Mouse (Mus musculus) kidney, adult 8-10 months (tissue): ENCODE measurements around the gene Tpst1.
A peak's percentile ranks its signal among the peaks of the same experiment; 100 is the strongest.

Experiments
- DNase-seq, 2 experiments: peaks; one replicate each; pipeline ENCODE4 v3.0.0; 2022

The Tpst1 gene

DNA sequence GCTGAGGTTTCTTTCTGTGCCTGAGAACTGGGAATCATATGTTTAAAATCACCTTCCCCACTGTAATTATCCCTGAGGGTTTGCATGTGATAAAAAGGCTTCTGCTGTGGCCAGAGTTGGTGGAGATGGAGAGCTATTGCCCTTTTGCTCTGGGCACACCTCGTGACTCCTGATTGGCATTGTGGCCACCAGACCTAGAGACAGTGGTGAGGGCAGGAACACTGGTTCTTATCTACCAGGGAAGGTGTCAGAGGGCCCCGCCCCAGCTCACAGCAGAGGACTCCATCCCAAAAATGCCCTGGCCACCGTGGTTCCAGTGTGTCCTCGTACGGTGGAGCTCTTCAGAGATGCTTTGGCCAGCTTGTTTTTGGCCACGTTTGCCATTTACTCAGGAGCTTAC lies 20.2 kb upstream of the Tpst1 start:
- no peak for DNase-seq

DNA sequence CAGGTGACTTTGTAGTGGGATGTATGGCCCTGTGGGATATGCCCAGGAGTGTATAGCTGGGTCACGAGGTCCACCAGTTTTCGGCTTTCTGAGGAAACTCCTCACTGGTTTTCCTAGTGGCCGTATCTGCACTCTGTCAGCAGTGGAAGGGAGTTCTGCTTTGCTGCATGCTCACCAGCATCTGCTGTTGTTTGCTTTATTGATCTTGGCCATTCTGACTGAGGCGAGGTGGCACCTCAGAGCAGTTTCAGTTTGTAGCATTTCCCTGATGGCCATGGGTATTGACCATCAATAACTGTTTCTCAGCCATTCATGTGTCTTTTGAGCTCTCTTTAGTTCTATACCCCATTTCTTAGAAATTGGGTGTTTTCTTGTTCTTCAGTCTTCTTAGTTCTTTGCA lies 17.4 kb upstream of the Tpst1 start:
- no peak for DNase-seq

DNA sequence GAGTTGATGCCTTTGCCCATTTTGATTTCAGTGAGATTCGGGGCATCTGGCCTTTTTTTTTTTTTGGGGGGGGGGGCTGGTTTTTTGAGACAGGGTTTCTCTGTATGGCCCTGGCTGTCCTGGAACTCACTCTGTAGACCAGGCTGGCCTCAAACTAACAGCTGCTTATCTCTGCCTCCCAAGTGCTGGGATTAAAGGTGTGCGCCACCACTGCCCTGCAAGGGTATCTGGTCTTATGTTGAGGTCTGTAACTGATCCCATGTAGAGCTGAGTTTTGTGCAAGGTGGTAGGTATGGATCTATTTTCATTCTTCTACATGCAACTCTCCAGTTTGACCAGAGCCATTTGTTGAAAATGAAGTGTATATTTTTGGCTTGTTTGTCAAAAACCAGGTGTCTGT lies 16.8 kb upstream of the Tpst1 start:
- DNase-seq, result no peak

DNA sequence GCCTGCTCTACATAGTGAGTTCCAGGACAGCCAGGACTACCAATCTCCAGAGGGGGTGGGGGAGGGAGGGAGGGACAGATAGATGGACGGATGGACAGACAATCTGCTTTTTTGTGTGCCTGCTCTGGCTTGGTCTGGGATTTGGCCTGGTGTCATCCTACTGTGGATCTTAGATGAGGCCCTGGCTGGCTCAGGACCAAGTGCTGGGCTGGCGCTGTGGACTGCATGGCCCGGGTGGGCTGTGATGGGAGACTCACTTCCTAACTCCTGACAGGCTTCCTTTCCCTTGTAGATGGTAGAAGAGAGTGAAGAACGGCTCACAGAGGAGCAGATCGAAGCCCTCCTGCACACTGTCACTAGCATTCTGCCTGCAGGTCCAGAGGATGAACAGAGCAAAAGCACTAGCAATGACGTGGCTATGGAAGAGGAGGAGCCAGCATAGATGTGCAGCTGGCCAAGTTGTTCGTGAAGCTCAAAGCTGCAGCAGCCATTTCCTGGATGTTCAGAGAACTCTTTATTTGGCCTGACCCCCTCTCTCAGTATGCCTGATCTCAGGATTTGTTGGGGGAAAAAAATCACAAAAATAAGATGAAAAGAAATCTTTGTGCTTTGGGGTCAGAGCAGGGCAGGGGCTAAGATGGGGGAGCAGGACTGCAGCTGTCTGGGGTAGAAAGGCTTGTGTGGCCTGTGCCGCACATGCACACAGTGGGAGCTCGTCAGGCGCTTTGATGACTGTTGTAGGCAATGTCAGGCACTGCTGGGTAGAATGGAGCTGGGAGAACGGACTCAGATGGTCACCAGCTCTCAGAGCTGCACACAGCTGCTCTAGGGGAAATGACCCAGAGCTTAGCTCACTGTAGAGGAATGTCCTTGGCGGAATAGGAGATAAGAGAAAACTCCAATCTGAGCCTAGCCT lies 13.5 kb upstream of the Tpst1 start:
- no peak for DNase-seq

DNA sequence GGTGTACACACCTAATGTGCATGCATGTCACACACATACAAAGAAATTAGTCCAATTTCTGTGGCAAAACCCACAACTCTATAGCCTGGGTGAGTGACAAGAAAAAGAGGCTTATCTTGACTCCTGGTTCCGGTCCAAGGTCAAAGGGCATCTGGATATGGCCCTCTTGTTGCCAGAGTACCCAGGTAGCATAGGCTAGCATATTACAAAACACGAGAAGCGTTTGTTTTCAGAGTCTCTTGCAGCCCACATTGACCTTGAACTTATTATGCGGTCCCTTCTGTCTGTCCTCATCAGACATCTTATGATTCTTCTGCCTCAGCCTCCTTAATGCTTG lies 12.8 kb upstream of the Tpst1 start:
- no peak for DNase-seq

DNA sequence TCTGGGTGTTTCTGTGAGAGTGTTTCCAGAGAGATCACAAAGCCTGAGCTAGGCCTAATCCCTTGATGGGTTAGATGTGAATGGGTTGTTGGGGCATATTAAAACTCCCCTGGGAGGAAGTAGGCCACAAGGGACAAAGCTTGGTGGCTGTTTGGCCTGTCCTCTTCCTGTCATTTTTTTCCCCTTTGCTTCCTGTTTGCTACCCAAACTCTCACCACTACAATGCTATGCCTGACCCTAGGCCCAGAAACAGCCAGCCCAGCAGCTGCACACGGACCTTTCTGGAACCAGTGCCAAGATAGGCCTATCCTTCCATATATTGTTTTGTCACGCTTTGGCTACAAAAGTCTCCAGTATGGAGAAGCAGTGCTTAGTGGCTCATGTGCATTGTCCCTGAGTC lies 11.0 kb upstream of the Tpst1 start:
- DNase-seq, result peak; percentile 20 to 50

DNA sequence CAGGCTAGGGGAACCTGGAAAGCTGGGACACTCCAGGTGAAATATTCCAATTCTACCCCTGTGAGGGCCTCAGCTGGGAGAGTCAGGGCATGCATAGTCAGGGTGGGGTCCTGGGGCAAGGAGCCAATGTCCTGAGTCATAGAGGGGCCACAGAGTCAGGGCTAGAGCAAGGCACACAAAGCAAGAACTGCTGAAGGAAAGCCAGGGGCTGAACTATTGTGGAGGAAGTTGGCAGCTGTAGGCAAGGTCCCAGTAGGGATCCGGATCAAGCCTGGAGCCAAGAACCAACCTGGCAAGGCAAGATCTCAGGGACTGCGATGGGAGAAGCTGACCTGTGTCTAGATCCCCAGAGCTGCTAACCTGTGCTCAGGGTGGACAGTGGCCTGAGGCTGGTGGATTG lies 9.4 kb upstream of the Tpst1 start:
- DNase-seq, result no peak

DNA sequence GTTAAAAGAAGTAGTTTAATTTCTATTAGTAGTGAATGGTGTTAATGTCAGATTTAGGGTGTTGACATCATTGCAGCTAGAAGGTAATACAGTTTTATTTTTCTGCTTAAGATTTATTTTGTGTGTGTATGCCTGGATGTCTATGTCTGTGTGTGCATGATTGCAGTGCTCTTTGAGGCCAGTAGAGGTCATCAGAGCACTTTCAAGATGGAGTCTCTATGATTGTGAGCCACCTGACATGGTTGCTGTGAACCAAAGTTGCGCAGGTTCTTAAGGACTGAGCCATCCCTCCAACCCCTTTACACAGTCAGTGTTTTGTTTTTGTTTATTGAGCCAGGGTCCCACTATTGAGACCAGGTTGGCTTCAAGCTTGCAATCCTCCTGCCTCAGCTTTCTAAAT lies 7.5 kb upstream of the Tpst1 start:
- DNase-seq, result no peak

DNA sequence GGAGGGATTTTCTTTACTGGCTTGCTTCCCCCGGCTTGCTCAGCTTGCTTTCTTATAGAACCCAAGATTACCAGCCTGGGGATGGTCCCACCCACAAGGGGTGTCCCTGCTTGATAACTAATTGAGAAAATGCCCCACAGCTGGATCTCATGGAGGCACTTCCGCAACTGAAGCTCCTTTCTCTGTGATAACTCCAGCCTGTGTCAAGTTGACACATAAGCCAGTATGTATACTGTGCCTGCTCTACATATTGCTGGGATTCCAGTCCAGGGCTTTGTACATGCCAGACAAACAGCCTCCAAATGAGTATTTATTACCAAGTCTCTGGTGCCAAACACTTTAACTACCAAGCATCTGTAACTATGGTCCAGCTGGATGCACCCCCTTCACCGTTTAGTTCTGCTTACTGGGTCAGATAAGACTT lies 5.3 kb upstream of the Tpst1 start:
- no peak for DNase-seq

DNA sequence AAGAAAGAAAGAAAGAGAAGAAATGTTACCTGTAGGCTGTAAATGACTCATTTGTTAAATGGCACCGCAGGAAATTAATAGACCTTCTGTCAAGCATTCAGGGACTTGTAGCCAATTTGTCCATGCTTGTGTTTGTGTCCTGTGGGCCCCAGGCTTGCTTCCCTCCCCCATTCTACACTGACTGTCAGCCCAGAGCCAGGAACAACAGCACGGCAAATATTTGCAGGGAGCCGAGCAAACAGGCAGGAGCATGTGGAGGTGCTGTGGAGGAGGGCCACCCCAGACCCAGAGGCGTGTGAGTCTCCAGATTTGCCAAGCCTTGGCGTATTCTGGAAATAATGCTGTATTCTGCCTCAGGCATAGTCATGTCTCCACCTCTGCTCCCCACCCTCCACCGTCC lies 1.4 kb downstream of the Tpst1 start:
- DNase-seq, result no peak

DNA sequence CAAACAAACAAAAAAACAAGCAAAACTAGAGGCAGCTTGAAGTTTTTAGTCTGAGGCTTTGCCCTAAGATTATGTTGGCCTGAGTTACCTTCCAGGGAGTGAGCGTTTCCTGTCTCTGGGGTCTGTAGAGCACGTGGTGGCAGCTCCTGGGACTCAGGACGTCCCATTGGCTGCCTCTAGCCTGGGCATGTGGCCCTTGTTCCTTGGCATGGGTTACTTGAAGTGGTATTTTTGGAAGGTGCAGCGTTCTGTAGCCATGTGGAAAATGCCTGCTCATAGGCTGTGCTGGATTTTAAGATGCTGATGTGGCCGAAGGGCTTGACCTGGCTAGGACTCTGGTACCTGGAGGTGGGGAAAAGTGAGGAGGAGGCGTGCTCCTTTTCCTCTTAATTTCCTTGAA lies 3.3 kb downstream of the Tpst1 start:
- no peak for DNase-seq

DNA sequence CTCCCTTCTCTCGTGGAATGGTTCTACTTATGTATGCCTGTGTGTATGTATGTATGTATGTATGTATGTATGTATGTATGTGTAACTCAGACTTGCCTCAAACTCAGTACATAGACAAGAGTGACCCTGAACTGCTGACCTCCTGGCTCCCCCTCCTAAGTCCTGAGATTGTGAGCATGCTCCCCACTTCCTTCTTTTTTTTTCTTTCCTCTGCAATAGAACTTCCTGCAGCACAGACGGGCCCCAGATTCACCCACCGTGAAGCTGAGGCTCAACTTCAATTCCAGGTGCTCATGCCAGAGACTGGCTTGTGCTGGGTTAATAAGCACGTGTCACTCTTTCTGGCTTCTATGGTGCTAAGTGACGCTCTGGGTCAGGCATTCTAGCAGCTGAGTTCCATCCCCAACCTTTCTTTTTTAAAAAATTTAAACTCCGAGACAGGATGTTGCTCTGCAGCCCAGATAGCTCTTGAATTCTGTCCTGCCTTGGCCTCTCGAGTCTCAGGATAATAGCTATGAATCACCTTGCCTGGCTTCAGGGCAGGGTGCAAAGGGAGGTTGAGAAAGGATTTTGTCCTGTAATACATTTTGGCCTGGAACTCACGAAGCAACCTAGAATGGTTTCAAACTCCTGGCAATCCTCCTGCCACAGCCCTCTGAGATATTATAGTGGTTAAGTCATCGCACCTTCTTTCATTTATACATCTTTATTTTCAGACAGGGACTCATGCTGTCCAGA lies 5.1 kb downstream of the Tpst1 start:
- DNase-seq, result no peak

DNA sequence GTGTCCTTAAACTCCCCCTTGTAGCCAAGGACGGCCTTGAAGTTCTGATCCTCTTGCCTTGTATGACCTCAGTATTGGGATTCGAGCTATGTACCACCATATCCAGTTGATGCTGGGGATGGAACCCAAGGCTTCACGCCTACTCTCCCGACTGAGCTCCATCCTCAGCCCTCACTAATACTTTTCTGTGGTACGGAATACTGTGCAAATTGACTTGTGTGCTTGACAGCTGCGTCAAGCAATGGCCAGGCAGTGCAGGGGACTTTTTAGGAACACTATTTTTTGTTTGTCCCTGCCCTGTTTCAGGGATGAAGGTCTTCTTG lies 5.7 kb downstream of the Tpst1 start:
- no peak for DNase-seq

DNA sequence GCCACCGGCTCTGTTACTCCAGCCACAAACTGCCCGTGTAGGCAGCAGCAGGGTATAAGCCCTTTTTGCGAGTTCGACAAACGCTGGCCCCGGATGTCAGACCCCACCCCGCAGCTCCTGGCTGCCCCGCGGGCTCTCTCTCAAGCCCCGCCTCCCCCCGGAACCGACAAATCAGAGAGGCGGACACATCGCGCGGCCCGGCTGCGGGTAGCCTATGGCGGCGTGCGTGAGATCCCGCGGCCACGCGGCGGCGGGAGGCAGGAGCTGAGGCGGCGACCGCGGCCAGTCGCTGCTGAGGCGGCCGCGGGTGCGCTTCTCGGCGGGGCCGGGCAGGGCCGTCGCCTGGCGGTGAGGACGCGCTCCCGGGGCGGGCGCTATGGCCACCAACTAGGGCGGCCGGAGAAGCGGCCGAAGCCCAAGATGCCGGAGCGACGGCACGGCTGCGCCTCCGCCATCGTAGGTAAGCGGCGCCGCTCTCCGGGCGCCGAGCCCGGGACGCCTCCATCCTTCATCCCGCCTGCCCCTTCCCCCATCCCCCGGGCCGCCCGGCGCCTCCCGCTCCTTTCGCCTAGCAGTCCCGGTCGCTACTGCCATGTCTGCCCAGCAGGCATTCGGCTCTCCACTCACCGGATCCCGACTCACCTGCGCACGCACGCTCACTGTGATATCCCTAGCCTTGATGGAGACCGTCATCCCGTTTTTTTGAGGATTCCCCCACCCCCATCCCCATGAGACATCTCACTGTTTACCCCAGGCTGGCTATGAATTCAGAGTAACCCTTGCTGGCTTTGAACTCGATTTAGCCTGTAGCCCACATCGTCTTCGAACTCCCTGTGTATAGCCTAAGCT lies 6.3 kb downstream of the Tpst1 start:
- peak; percentile 87 to 89 for DNase-seq

DNA sequence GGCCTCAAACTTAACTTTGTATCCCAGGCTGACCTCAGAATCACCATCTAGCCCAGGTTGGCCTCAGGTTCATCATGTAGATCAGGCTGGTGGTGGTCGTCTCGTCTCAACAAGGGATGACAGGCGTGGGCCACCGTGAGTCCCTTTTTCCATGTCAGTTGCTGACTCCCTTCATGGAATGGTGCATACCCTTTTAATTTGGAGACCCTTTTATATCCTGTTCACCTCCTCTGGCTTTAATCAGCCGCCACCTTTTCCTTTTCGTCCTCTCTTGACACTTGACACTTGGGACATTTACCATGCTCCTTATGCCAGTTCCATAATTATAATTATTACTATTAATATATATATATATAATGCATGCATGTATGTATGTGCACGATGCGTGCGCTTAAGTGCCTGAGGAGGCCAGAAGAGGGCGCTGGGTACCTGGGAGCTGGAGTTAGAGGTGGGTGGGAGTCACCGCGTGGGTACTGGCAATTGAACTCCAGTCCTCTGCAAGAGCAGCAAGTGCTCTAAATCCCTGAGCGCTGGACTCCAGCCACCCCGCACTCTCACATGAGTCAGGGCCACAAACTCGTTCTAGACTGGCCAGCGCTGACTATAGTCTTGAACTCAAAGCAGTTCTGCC lies 7.0 kb downstream of the Tpst1 start:
- no peak for DNase-seq

DNA sequence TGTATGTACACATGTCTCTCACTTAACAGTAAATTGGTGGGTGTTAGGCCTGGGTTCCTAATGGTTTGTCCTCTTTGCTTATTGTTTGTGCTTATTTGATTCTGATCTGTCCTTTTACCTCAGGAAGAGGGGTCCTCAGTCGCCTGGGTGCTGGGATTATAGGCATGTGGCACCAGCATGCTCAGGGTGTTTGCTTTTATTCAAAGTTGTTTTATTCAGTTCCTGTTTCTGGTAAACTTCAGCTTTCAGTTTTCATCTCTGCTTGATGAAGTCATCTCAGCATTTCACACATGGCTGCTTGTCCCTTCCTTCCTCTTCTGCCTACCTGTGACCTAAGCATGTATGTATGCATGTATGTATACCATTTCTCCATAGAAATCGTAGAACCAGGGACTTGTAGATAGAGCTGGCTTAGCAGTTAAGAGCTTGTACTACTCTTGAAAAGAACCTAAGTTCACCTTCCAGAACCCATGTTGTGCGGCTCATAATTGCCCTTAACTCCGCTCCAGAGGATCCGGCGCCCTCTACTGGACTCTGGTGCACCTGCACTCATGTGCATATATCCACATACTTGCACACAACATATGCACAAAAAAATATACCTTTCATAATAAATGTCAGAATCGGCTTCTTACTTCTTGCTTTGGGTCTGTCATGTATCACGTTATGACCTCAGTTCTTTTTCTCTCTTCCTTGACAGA lies 8.2 kb downstream of the Tpst1 start:
- DNase-seq, result no peak

DNA sequence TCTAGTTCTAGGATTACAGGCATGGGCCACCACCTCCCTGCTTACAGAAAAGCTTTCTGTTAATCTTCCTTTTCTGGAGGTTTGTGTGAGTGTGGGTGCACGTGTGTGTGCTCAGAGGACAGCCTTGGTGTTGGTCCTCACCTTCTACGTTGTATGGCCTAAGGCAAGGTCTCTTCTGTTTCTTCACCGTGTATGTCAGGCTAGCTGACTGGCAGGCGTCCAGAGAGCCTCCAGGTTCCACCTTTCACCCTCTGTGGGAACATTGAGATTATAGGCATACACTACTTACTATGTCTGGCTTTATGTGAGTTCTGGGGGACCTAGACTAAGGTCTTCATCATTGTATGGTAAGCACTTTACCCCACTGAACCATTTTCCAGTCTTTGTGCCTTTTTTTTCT lies 9.3 kb downstream of the Tpst1 start:
- no peak for DNase-seq

DNA sequence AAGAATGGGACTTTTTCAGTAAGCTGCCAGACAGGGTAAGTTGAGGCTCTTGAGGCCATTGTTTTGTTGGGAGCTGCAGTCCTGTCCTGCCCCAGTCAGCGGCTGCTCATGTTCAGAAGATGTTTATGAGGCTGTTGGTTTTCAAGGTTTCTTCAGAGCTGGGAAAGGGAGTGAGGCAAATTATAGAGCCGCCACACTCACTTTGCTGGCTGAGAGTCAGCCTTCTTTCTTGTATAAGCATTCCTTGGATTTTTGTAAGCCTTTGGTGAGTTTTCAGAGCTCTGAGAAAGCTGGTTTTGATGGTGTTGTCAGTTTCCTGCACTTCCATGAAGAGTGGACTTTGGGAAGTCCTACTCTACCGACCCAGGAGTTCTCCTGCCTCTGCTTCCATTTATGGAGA lies 11.1 kb downstream of the Tpst1 start:
- no peak for DNase-seq

DNA sequence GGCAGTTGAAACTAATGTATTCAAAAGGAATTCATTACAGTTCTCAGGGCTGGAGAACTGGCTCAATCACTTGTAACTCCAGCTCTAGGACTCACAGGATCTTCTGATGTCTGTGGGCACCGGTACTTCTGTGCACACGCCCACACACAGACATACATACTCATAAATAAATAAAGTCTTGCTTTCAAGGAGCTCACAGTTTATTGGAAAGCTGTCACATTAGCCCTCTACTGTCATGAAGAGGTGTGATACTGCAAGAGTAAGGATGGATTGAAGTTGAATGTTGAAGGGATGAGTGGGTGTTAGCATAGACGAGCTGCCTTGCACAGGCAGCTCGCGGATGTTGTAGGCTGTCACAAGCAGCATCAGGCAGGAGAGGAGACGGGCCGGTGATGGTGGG lies 14.9 kb downstream of the Tpst1 start:
- no peak for DNase-seq

DNA sequence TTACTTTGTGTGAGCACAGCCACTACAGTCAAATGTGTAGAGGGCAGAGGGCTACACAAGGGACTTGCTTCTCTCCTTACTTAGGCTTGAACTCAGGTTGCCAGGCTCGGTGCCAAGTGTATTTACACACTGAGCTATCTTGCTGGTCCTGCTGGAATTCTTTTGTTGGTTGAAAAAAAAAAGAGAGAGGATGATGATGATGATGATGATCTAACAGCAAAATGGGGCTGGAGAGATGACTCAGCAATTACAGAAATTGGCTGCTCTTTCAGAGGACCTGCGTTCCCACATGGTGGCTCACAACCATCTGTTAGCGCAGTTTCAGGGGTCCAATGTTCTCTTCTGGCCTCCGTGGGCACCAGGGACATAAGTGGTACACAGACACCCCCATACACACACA lies 15.5 kb downstream of the Tpst1 start:
- no peak for DNase-seq

DNA sequence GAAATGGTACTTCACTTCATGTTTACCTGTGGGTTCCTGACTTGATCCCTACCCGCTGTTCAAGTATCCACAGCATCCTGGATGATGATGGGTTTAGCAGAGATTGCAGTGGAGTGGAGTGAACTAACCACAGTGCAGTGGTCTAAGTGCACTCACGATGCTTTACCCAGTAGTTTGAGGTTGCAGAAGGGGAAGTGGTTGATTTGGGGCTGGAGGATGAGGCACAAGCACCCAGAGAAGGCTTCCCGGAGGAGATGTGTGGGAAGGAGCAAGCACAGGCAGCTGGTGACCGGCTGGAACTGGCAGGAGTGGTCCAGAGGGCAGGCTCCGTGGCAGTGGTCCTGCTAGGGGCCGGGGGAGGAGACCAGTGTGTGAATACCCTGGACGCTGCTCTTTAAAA lies 16.1 kb downstream of the Tpst1 start:
- no peak for DNase-seq

DNA sequence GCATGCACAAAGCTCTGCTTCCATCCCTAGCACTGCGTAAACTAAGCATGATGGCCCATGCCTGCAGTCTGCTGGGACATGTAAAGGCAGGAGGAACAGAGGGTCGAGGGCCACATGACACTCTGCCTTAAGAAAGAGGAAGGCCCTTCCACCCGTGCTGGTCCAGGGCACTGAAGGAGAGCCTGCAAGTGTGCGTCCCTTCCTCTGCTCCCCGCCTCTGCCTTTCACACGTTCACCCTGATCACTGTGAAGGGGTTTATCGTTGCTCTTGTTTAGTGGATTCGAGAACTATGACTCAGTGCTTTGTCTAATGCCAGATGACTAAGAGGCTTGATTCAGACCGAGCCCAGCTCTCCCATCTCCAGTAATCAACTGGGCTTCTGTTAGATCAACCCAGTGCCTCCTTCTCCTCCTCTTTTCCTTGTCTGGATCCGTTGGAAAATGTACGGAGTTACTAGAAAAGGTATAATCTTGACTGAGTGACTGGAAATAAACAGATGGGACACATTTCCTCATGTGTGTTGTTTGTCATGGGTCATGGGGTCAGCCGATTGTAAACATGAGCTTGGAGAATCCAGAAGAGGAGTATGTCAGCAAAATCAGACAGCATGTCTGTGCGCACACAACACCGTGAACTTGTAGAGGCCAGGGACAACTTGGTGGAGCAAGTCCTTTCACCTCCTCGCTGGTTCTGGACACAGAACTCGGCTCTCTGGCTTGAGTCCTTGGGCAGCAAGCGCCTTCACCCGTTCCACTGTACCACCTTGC lies 16.7 kb downstream of the Tpst1 start:
- no peak for DNase-seq
